Mouse (Mus musculus): ENCODE measurements around the gene Fbxl8. TPM values are rescaled to one million over a fixed set of nuclear protein-coding genes. Genes with fewer than 3 reads are reported as not detected.

Gene Fbxl8
- total and polyA plus RNA-seq, 3 experiments: 1.8 to 3.6 (median 2.5) TPM

GRCm38 (mm10) chr8:105282239-105282638 is 17.8 kb downstream of the Fbxl8 start:
- no peak overlapping the region for H3K27ac ChIP-seq
- H3K27me3 ChIP-seq (ENCODE audit: control insufficient read depth, insufficient read depth, low read length): no peaks in the 10 kb centered on the region
- H3K9ac ChIP-seq (ENCODE audit: low read depth, low read length): no peak overlapping the region
- no peaks in the 10 kb centered on the region for H3K36me3 ChIP-seq (ENCODE audit: control insufficient read depth, insufficient read depth, low read length)
- no peaks in the 10 kb centered on the region for H3K79me2 ChIP-seq (replicated peaks; ENCODE audit: control insufficient read depth, insufficient read depth, low read length)
- WGBS: 80% methylated on average over 4 of the region's 4 CpGs
- intact Hi-C loops (cut with DNase I): no loop called here
- no peak for DNase-seq
- TF ChIP-seq POLR2A (IDR thresholded peaks at IDR 0.05; ENCODE audit: insufficient read depth, low read depth, low read length) (no peak), CTCF (IDR thresholded peaks at IDR 0.05) (no peak), EP300 (IDR thresholded peaks at IDR 0.05; ENCODE audit: insufficient read depth, low read depth, low read length) (no peak)
- H3K4me1 ChIP-seq (ENCODE audit: control insufficient read depth, insufficient read depth, low read length): no peaks in the 10 kb centered on the region
- no peak overlapping the region for H3K4me3 ChIP-seq

- Histone ChIP-seq H3K4me3 (no peak overlapping the region), H3K27me3 (ENCODE audit: control insufficient read depth, insufficient read depth, low read length) (no peaks in the 10 kb centered on the region), H3K27ac (no peak overlapping the region), H3K9ac (ENCODE audit: low read depth, low read length) (0 out of 2 replicates have a peak overlapping the region, but pooled peaks have one; percentile 37), H3K79me2 (replicated peaks; ENCODE audit: control insufficient read depth, insufficient read depth, low read length) (no peaks in the 10 kb centered on the region), H3K36me3 (ENCODE audit: control insufficient read depth, insufficient read depth, low read length) (no peaks in the 10 kb centered on the region), H3K4me1 (ENCODE audit: control insufficient read depth, insufficient read depth, low read length) (no peaks in the 10 kb centered on the region)
- TF ChIP-seq CTCF (IDR thresholded peaks at IDR 0.05): peak; percentile 74
- no peak for TF ChIP-seq POLR2A (IDR thresholded peaks at IDR 0.05; ENCODE audit: insufficient read depth, low read depth, low read length)
- TF ChIP-seq EP300 (IDR thresholded peaks at IDR 0.05; ENCODE audit: insufficient read depth, low read depth, low read length): peak; percentile 38; the same call in 1 of the 2 replicates
- WGBS: 36% methylated on average over 23 of the region's 23 CpGs
- DNase-seq: peak; percentile 53 to 68
- intact Hi-C loops (cut with DNase I): no loop called here
These were observed 18.6 kb downstream of the Fbxl8 start for GRCm38 (mm10) chr8:105283074-105283473.

- no peak overlapping the region for H3K9ac ChIP-seq (ENCODE audit: low read depth, low read length)
- peaks cover 8% of the 10 kb centered on the region for H3K4me1 ChIP-seq (ENCODE audit: control insufficient read depth, insufficient read depth, low read length)
- TF ChIP-seq POLR2A (IDR thresholded peaks at IDR 0.05; ENCODE audit: insufficient read depth, low read depth, low read length) (no peak), EP300 (IDR thresholded peaks at IDR 0.05; ENCODE audit: insufficient read depth, low read depth, low read length) (no peak), CTCF (IDR thresholded peaks at IDR 0.05) (no peak)
- H3K27me3 ChIP-seq (ENCODE audit: control insufficient read depth, insufficient read depth, low read length): no peaks in the 10 kb centered on the region
- H3K27ac ChIP-seq: no peak overlapping the region
- H3K4me3 ChIP-seq: no peak overlapping the region
- DNase-seq: no peak
- intact Hi-C loops (cut with DNase I): no loop called here
- H3K79me2 ChIP-seq (replicated peaks; ENCODE audit: control insufficient read depth, insufficient read depth, low read length): no peaks in the 10 kb centered on the region
- H3K36me3 ChIP-seq (ENCODE audit: control insufficient read depth, insufficient read depth, low read length): no peaks in the 10 kb centered on the region
- 64% methylated on average over 12 of the region's 12 CpGs for WGBS
These were observed 21.1 kb downstream of the Fbxl8 start for GRCm38 (mm10) chr8:105285514-105285913.

- H3K36me3 ChIP-seq (ENCODE audit: control insufficient read depth, insufficient read depth, low read length): no peaks in the 10 kb centered on the region
- WGBS: 89% methylated on average over 4 of the region's 4 CpGs
- intact Hi-C loops (cut with DNase I): no loop called here
- H3K27ac ChIP-seq: no peak overlapping the region
- no peaks in the 10 kb centered on the region for H3K79me2 ChIP-seq (replicated peaks; ENCODE audit: control insufficient read depth, insufficient read depth, low read length)
- no peak overlapping the region for H3K4me3 ChIP-seq
- H3K27me3 ChIP-seq (ENCODE audit: control insufficient read depth, insufficient read depth, low read length): no peaks in the 10 kb centered on the region
- no peak for DNase-seq
- no peak for TF ChIP-seq CTCF (IDR thresholded peaks at IDR 0.05)
- TF ChIP-seq EP300 (IDR thresholded peaks at IDR 0.05; ENCODE audit: insufficient read depth, low read depth, low read length): no peak
- TF ChIP-seq POLR2A (IDR thresholded peaks at IDR 0.05; ENCODE audit: insufficient read depth, low read depth, low read length): no peak
- peaks cover 11% of the 10 kb centered on the region for H3K4me1 ChIP-seq (ENCODE audit: control insufficient read depth, insufficient read depth, low read length)
- H3K9ac ChIP-seq (ENCODE audit: low read depth, low read length): no peak overlapping the region
These were observed 22.5 kb downstream of the Fbxl8 start for GRCm38 (mm10) chr8:105286907-105287306.

GRCm38 (mm10) chr8:105288231-105288630 is 23.8 kb downstream of the Fbxl8 start:
- no peak for TF ChIP-seq EP300 (IDR thresholded peaks at IDR 0.05; ENCODE audit: insufficient read depth, low read depth, low read length)
- Histone ChIP-seq H3K9ac (ENCODE audit: low read depth, low read length) (no peak overlapping the region), H3K79me2 (replicated peaks; ENCODE audit: control insufficient read depth, insufficient read depth, low read length) (no peaks in the 10 kb centered on the region), H3K4me3 (no peak overlapping the region), H3K27me3 (ENCODE audit: control insufficient read depth, insufficient read depth, low read length) (no peaks in the 10 kb centered on the region), H3K36me3 (ENCODE audit: control insufficient read depth, insufficient read depth, low read length) (no peaks in the 10 kb centered on the region), H3K27ac (no peak overlapping the region), H3K4me1 (ENCODE audit: control insufficient read depth, insufficient read depth, low read length) (peaks cover 11% of the 10 kb centered on the region)
- WGBS: 90% methylated on average over 5 of the region's 5 CpGs
- intact Hi-C loops (cut with DNase I): loop anchor here (2.0 kb wide), 1 partner anchor 63 kb away; the partner anchor contains the start of gene D230025D16Rik
- no peak for DNase-seq

- peak; percentile 94 for DNase-seq
- WGBS: 2% methylated on average over 53 of the region's 53 CpGs
- peak overlapping the region; percentile 84 for H3K27ac ChIP-seq
- intact Hi-C loops (cut with DNase I): loop anchor here (2.0 kb wide), 1 partner anchor 64 kb away; the partner anchor contains the start of gene D230025D16Rik
- no peaks in the 10 kb centered on the region for H3K36me3 ChIP-seq (ENCODE audit: control insufficient read depth, insufficient read depth, low read length)
- H3K27me3 ChIP-seq (ENCODE audit: control insufficient read depth, insufficient read depth, low read length): no peaks in the 10 kb centered on the region
- peak overlapping the region; percentile 61 for H3K4me3 ChIP-seq
- peaks cover 11% of the 10 kb centered on the region for H3K4me1 ChIP-seq (ENCODE audit: control insufficient read depth, insufficient read depth, low read length)
- H3K79me2 ChIP-seq (replicated peaks; ENCODE audit: control insufficient read depth, insufficient read depth, low read length): no peaks in the 10 kb centered on the region
- H3K9ac ChIP-seq (ENCODE audit: low read depth, low read length): peak overlapping the region; percentile 68
- 0 out of 2 replicates have a peak, but pooled peaks have one; percentile 39 for TF ChIP-seq EP300 (IDR thresholded peaks at IDR 0.05; ENCODE audit: insufficient read depth, low read depth, low read length)
- TF ChIP-seq POLR2A (IDR thresholded peaks at IDR 0.05; ENCODE audit: insufficient read depth, low read depth, low read length): peak; percentile 25; the same call in 1 of the 2 replicates
- TF ChIP-seq CTCF (IDR thresholded peaks at IDR 0.05): peak; percentile 43
These were observed 24.7 kb downstream of the Fbxl8 start for GRCm38 (mm10) chr8:105288958-105289732.
